Mouse (Mus musculus): ENCODE results near the gene Hunk. TPM values are rescaled to one million over a fixed set of nuclear protein-coding genes. Genes with fewer than 3 reads are reported as not detected.

Hunk gene
- polyA plus RNA-seq, 1 experiment = 0.71 TPM

DNA sequence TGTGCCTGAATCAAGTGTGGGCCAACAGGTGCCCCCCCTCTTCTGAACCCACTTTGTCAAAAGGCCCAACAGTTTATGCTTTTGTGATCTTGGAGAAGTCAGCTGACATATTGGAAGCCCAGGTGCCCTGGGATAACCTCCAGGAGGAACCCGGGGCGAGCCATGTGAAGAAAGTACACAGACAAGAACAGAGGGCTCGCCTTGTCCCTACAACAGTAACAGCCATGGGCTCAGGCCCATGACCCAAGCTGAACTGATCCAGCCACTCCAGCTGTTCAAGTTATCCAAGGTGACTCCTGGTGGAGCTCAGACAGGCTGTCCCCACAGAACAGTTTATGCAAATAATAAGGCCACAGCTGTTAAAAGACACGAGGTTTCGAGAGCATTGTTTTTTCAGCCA, 153.1 kb downstream of the Hunk start:
- no peak overlapping the region for H3ac ChIP-seq (ENCODE audit: control insufficient read depth, insufficient read length, low read depth)

DNA sequence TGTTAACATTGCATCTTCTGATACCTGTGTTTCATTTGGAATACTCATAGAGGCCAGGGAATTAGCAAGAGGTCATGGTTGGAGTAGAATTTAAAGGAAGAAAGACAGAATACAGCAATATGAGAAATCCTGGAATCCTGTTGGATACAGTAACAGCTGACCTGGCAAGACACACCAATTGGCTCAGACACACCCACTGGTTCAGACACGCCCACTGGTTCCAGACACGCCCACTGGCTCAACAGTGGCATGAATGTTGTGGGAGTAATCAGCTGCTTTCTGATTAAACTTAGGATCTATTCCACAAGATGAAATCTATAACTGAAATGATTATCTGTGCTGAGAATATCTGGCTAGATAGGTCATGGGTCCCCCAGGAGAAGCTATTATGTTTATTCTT, 155.4 kb downstream of the Hunk start:
- H3K27me3 ChIP-seq (ENCODE audit: control insufficient read depth, insufficient read depth, insufficient read length) = no peaks in the 10 kb centered on the region
- TF ChIP-seq USF1 (IDR thresholded peaks at IDR 0.05; ENCODE audit: low read depth) (no peak), MAX (IDR thresholded peaks at IDR 0.05) (no peak), CEBPB (IDR thresholded peaks at IDR 0.05; ENCODE audit: low read depth) (no peak), MYOD1 (IDR thresholded peaks at IDR 0.05; ENCODE audit: control insufficient read depth, insufficient read length, low read depth) (no peak), MYOG (IDR thresholded peaks at IDR 0.05; ENCODE audit: control insufficient read depth, extremely low read depth, insufficient read length) (no peak), CTCF (IDR thresholded peaks at IDR 0.05; ENCODE audit: control insufficient read depth, insufficient read depth, insufficient read length) (no peak), FOSL1 (IDR thresholded peaks at IDR 0.05; ENCODE audit: insufficient read depth, low read length, poor library complexity, severe bottlenecking) (no peak)
- no peak overlapping the region for H3K4me3 ChIP-seq (ENCODE audit: insufficient read depth, poor library complexity, severe bottlenecking)

More for the DNA sequence above, 153.1 kb downstream of the Hunk start:
- H3K79me3 ChIP-seq (ENCODE audit: low read depth) = no peaks in the 10 kb centered on the region
- TF ChIP-seq CTCF (IDR thresholded peaks at IDR 0.05; ENCODE audit: control insufficient read depth, insufficient read depth, insufficient read length) (no peak), FOSL1 (IDR thresholded peaks at IDR 0.05; ENCODE audit: insufficient read depth, low read length, poor library complexity, severe bottlenecking) (no peak), MYOD1 (IDR thresholded peaks at IDR 0.05; ENCODE audit: control insufficient read depth, insufficient read length, low read depth) (no peak), CEBPB (IDR thresholded peaks at IDR 0.05; ENCODE audit: low read depth) (no peak), MAX (IDR thresholded peaks at IDR 0.05) (no peak), USF1 (IDR thresholded peaks at IDR 0.05; ENCODE audit: low read depth) (no peak), MYOG (IDR thresholded peaks at IDR 0.05; ENCODE audit: control insufficient read depth, extremely low read depth, insufficient read length) (no peak)
- no peaks in the 10 kb centered on the region for H3K36me3 ChIP-seq (ENCODE audit: control insufficient read depth, insufficient read depth)
- H3K79me2 ChIP-seq (ENCODE audit: control insufficient read depth, insufficient read depth) = no peaks in the 10 kb centered on the region
- H3K4me3 ChIP-seq (ENCODE audit: insufficient read depth, poor library complexity, severe bottlenecking) = no peak overlapping the region
- no peaks in the 10 kb centered on the region for H3K27me3 ChIP-seq (ENCODE audit: control insufficient read depth, insufficient read depth, insufficient read length)

DNA sequence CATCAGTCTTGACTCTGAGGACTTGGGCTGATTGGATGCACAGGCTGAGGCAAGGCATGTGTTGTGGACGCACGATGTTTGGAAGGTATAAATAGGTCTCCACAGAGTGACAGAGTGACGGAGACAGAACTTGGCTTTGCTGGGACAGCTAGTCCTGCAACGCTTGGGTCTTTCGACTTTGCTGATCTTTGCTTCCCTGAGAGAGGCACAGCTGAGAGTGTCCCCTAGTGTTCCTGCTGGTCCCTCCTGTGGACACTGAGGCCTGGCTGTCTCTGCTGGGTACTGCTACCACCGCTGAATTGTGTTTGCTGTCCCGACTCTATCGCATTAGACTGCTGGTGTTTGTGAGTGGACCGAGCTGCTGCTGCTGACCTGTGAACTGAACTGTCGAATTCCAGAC, 156.6 kb downstream of the Hunk start:
- no peaks in the 10 kb centered on the region for H3K27me3 ChIP-seq (ENCODE audit: control insufficient read depth, insufficient read depth, insufficient read length)
- no peaks in the 10 kb centered on the region for H3K79me2 ChIP-seq (ENCODE audit: control insufficient read depth, insufficient read depth)
- H3K4me3 ChIP-seq (ENCODE audit: insufficient read depth, poor library complexity, severe bottlenecking) = no peak overlapping the region
- no peaks in the 10 kb centered on the region for H3K36me3 ChIP-seq (ENCODE audit: control insufficient read depth, insufficient read depth)
- no peak overlapping the region for H3ac ChIP-seq (ENCODE audit: control insufficient read depth, insufficient read length, low read depth)
- no peak for TF ChIP-seq MYOG (IDR thresholded peaks at IDR 0.05; ENCODE audit: control insufficient read depth, extremely low read depth, insufficient read length)
- no peak for TF ChIP-seq CEBPB (IDR thresholded peaks at IDR 0.05; ENCODE audit: low read depth)
- no peak for TF ChIP-seq CTCF (IDR thresholded peaks at IDR 0.05; ENCODE audit: control insufficient read depth, insufficient read depth, insufficient read length)
- TF ChIP-seq MAX (IDR thresholded peaks at IDR 0.05) = no peak
- no peak for TF ChIP-seq MYOD1 (IDR thresholded peaks at IDR 0.05; ENCODE audit: control insufficient read depth, insufficient read length, low read depth)
- no peak for TF ChIP-seq USF1 (IDR thresholded peaks at IDR 0.05; ENCODE audit: low read depth)
- TF ChIP-seq FOSL1 (IDR thresholded peaks at IDR 0.05; ENCODE audit: insufficient read depth, low read length, poor library complexity, severe bottlenecking) = no peak
- no peaks in the 10 kb centered on the region for H3K79me3 ChIP-seq (ENCODE audit: low read depth)

More for the DNA sequence above, 155.4 kb downstream of the Hunk start:
- Histone ChIP-seq H3K79me2 (ENCODE audit: control insufficient read depth, insufficient read depth) (no peaks in the 10 kb centered on the region), H3ac (ENCODE audit: control insufficient read depth, insufficient read length, low read depth) (no peak overlapping the region), H3K36me3 (ENCODE audit: control insufficient read depth, insufficient read depth) (no peaks in the 10 kb centered on the region), H3K79me3 (ENCODE audit: low read depth) (no peaks in the 10 kb centered on the region)

DNA sequence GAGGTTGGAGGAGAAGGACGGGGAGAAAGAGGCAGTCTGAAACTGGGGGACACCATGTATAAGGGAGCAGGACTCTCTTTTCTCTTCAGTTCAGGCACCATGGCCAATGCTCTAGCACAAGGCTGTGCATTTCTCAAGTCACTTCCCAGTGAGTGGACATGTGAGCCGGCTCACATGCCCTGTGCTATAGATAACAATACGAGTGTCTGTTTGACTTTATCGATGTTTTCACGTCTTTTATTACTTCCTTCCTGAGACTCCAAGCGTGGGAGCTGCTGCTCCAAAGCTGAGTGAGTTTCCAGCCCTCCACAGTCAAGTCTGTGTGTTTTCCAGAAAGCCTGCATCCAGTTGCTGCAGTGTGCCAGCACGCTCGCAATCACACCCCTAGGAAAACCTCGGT, 158.4 kb downstream of the Hunk start:
- Histone ChIP-seq H3K4me3 (ENCODE audit: insufficient read depth, poor library complexity, severe bottlenecking) (no peak overlapping the region), H3K79me3 (ENCODE audit: low read depth) (no peaks in the 10 kb centered on the region), H3K27me3 (ENCODE audit: control insufficient read depth, insufficient read depth, insufficient read length) (no peaks in the 10 kb centered on the region), H3K36me3 (ENCODE audit: control insufficient read depth, insufficient read depth) (no peaks in the 10 kb centered on the region), H3K79me2 (ENCODE audit: control insufficient read depth, insufficient read depth) (no peaks in the 10 kb centered on the region), H3ac (ENCODE audit: control insufficient read depth, insufficient read length, low read depth) (no peak overlapping the region)
- TF ChIP-seq MYOD1 (IDR thresholded peaks at IDR 0.05; ENCODE audit: control insufficient read depth, insufficient read length, low read depth) (no peak), CEBPB (IDR thresholded peaks at IDR 0.05; ENCODE audit: low read depth) (no peak), FOSL1 (IDR thresholded peaks at IDR 0.05; ENCODE audit: insufficient read depth, low read length, poor library complexity, severe bottlenecking) (no peak), USF1 (IDR thresholded peaks at IDR 0.05; ENCODE audit: low read depth) (no peak), MYOG (IDR thresholded peaks at IDR 0.05; ENCODE audit: control insufficient read depth, extremely low read depth, insufficient read length) (no peak), MAX (IDR thresholded peaks at IDR 0.05) (no peak), CTCF (IDR thresholded peaks at IDR 0.05; ENCODE audit: control insufficient read depth, insufficient read depth, insufficient read length) (no peak)

DNA sequence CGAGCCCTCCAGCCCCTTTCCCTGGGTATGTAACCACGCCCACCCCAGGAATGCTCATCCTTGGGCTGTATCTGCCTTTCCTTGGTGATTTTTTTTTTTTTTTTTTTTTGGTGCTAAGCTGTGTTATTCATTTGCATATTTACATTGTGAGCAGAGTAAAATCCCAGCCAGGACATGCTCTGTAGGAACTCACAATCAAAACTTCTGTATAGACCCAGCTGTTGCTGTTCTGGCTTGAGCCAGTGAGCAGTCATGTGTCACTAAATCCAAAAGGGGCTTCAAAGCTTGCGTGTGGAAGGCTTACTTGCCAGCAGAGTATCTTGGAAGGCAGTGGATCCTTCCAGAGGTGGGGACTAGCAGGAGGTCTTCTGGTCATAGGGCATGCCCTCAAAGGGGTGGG, 159.7 kb downstream of the Hunk start:
- Histone ChIP-seq H3K79me2 (ENCODE audit: control insufficient read depth, insufficient read depth) (no peaks in the 10 kb centered on the region), H3K4me3 (ENCODE audit: insufficient read depth, poor library complexity, severe bottlenecking) (no peak overlapping the region), H3K36me3 (ENCODE audit: control insufficient read depth, insufficient read depth) (no peaks in the 10 kb centered on the region), H3K79me3 (ENCODE audit: low read depth) (no peaks in the 10 kb centered on the region), H3ac (ENCODE audit: control insufficient read depth, insufficient read length, low read depth) (no peak overlapping the region), H3K27me3 (ENCODE audit: control insufficient read depth, insufficient read depth, insufficient read length) (no peaks in the 10 kb centered on the region)
- TF ChIP-seq CTCF (IDR thresholded peaks at IDR 0.05; ENCODE audit: control insufficient read depth, insufficient read depth, insufficient read length) (no peak), MYOG (IDR thresholded peaks at IDR 0.05; ENCODE audit: control insufficient read depth, extremely low read depth, insufficient read length) (no peak), USF1 (IDR thresholded peaks at IDR 0.05; ENCODE audit: low read depth) (no peak), CEBPB (IDR thresholded peaks at IDR 0.05; ENCODE audit: low read depth) (no peak), MYOD1 (IDR thresholded peaks at IDR 0.05; ENCODE audit: control insufficient read depth, insufficient read length, low read depth) (no peak), MAX (IDR thresholded peaks at IDR 0.05) (no peak), FOSL1 (IDR thresholded peaks at IDR 0.05; ENCODE audit: insufficient read depth, low read length, poor library complexity, severe bottlenecking) (no peak)

DNA sequence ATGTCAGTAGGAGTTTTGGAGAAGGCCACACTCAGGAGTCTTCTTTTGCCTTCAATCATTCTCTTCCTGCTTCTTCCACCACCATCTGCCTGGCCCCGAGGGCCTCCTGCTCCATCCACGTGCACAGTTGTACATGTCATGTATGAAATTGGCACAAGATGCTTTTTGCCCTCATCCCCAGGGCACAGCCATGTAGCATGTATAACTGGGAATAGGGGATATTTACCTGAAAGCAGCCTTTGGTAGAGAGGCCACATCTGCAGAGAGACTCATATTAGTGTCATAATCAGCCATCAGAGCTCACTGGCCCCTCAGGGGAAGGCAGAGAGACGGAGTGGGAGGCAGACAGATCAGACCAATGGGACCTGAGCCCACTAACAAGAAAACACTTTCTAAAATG, 160.8 kb downstream of the Hunk start:
- no peak for TF ChIP-seq MYOD1 (IDR thresholded peaks at IDR 0.05; ENCODE audit: control insufficient read depth, insufficient read length, low read depth)
- no peak for TF ChIP-seq FOSL1 (IDR thresholded peaks at IDR 0.05; ENCODE audit: insufficient read depth, low read length, poor library complexity, severe bottlenecking)
- TF ChIP-seq CTCF (IDR thresholded peaks at IDR 0.05; ENCODE audit: control insufficient read depth, insufficient read depth, insufficient read length) = no peak
- TF ChIP-seq MAX (IDR thresholded peaks at IDR 0.05) = no peak
- no peak for TF ChIP-seq CEBPB (IDR thresholded peaks at IDR 0.05; ENCODE audit: low read depth)
- TF ChIP-seq USF1 (IDR thresholded peaks at IDR 0.05; ENCODE audit: low read depth) = no peak
- Histone ChIP-seq H3ac (ENCODE audit: control insufficient read depth, insufficient read length, low read depth) (no peak overlapping the region), H3K36me3 (ENCODE audit: control insufficient read depth, insufficient read depth) (no peaks in the 10 kb centered on the region), H3K79me2 (ENCODE audit: control insufficient read depth, insufficient read depth) (no peaks in the 10 kb centered on the region), H3K79me3 (ENCODE audit: low read depth) (no peaks in the 10 kb centered on the region), H3K4me3 (ENCODE audit: insufficient read depth, poor library complexity, severe bottlenecking) (no peak overlapping the region), H3K27me3 (ENCODE audit: control insufficient read depth, insufficient read depth, insufficient read length) (no peaks in the 10 kb centered on the region)
